Mouse (Mus musculus) spleen, adult 2 months (tissue): Measurements from ENCODE around the gene Zfand2a.

Experiments
- CTCF ChIP-seq: fragments of 200-500 bp; IDR thresholded peaks from 2 replicates; pipeline ENCODE4 v1.5.1; 2011; ENCODE audit warnings: mild to moderate bottlenecking, inconsistent platforms; ENCODE audit not compliant: insufficient read depth, insufficient read length, insufficient replicate concordance; ENCODE audit errors: extremely low read depth
- POLR2A ChIP-seq: fragments of 200-500 bp; IDR thresholded peaks from 2 replicates; pipeline ENCODE4 v1.6.1; 2011; ENCODE audit warnings: low read depth, low read length, inconsistent platforms

DNA sequence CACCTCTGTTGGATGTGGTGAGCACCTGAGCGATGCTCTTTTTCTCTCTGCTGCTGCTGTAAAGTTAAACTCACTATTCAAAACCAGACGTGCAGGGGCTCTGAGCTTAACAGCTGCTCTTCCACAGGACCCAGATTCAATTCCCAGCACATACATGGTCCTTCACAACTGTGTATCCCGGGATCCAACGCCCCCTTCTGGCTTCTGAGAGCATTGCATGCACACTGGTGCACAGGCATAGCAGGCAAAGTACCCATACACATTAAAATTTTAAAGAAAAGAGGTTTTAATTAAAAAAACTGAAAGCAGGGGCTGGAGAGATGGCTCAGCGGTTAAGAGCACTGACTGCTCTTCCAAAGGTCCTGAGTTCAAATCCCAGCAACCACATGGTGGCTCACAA is 12.6 kb upstream of the Zfand2a start:
- TF ChIP-seq CTCF: no peak
- no peak for TF ChIP-seq POLR2A
